Mouse (Mus musculus) adrenal gland, adult 8-10 months (tissue): ENCODE results near the gene Ube2h. TPM values are rescaled to one million over a fixed set of nuclear protein-coding genes. Genes with fewer than 3 reads are reported as not detected.

Source experiments
- DNase-seq: peaks from one replicate; pipeline ENCODE4 v3.0.0; 2022
- total RNA-seq, 4 experiments: library from RNA; stranded (reverse); gene quantifications; 2 replicates each; pipeline ENCODE4 v1.2.4; 2022

Ube2h gene
- total RNA-seq, 4 experiments from 2014 or later, result 97.5 to 131 (median 112) TPM

DNA sequence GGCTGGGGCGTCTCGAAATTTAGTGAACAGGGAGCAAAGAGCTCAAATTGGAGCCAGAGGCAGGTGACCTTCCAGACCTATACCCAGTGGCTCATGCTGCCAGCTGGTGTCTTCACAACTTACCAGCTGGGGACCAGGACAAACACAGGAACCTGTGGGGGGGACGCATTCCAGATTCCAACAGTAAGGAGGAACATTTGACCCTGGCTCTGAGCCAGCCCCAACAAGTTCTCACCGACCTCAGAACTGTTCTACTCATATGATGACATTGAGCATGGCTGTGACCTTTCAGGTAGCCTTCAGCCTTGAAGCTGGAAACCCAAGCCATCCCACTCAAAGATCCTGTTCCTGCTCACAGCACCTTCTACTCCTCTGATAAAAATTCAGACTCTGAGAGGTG lies 120.7 kb downstream of the Ube2h start:
- DNase-seq, result no peak

DNA sequence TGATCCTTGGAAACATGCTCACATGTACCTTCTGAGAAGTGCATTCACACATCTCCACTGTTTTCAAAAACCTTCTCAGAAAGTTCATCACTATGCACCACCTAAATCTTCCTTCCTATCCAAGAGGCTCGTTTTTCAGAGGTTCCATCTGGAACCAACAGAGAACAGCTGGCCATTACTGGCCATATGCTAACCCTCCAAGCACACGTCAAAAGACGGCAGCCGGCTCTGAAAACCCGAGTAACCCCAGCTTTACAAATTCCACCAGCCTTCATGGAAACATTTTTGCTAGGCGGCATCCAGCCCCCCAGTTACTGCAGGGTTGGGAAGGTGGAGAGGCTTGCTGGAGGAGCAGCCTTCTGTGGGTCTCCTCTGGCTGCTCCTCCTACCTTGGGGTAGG lies 122.3 kb downstream of the Ube2h start:
- no peak for DNase-seq

DNA sequence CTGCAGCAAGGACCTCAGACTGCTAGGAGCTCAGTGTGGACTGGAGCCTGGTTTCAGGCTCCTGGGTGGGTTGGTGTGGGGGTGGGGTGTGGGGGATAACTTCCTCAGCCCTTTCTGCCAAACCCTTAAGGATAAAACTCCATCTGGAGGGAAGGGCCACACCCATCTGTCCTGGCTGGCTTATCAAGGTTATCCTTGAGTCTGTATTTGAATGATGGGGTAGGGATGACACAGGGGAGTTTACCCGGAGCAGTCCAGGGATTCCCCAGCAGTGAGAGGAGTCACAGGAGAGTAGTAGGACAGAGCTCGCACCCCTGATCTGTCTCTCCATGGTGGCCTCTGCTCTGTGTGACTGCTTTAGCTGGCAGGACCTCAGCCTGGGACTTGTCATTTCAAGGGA lies 124.0 kb downstream of the Ube2h start:
- DNase-seq, result no peak

DNA sequence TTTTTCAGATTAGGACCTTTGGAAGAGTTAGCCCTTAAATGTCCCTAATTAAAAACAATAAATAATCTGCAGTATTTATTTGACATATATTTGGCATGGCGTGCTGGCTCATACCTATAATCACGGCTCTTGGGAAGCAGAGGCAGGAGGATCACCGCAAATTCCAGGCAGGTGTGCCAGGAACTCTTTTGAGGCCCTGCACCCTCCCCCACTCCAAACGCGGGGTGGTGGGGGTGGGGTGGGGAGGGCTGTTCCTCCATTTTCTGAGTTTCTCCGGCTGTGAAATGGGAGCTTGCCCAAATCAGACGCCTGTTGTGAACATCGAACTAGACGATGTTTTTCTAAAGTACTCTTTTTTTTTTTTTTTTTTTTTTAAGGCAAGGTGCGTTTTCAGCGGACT lies 125.3 kb downstream of the Ube2h start:
- DNase-seq, result no peak

- DNase-seq, result no peak
Observed at GRCm38 (mm10) chr6:30178023-30178639, 126.2 kb downstream of the Ube2h start.

DNA sequence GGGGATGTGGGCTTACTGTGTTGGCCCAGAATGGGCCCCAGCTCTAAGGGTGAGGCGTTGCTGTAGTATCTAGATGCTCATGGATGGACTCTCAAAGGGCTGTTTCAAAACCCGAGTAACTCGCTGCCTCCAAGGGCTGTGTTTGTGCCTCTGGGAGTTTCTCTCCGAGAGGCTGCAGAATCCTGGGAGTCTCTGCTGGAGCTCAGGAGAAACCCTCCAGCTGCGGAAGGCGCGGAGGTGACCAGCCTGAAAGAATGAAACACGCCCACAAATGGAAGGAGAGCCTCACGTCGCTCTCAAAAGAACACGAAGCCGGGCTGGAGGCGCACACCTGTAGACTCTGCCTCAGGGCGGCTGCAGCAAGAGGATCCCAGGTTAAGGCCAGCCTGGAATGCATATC lies 127.0 kb downstream of the Ube2h start:
- DNase-seq, result no peak

DNA sequence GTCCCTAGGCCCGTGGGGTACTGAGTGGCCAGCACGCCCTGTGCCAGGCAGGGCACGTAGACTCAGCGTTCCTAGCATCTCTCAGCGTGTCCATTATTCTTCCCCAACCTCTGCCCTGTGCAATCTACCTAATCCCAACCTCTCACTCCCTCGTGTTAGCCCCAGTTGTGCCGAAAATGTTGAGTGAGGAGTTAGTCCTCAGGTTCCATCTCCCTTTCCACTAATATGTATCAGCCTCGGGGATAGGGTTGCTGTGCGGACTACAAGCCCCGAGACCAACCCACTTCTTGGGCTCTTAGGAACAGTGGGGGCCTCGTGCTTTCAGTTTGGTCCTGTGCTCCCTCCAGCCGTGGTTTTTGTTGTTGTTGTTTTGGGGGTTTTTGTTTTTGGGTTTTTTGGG lies 127.8 kb downstream of the Ube2h start:
- no peak for DNase-seq

DNA sequence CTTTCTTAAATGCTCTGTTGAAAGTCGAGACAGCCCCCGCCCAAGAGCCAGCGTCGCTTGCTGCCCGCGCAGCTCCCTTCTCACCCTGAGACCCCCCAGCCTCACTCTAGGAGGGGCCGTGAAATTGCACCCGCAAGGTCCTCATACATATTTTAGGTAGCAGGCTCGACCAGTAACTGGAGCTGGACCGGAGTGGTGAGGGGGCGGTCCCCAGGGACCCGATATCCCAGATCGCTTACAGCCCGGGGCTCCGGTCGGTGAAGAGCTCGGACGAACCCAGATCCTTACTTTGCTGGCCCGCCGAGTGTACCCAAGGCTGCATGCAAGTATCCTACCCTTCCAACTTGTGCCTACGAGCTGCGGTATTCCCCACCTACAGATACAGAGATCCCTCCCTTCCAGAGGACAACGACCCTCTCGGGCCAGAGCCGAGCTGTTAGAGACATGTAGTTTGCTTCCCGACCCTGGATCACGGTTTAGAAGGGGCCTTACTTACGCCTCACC lies 128.4 kb downstream of the Ube2h start:
- no peak for DNase-seq

GRCm38 (mm10) chr6:30175225-30175917 lies 129.0 kb downstream of the Ube2h start:
- DNase-seq, result no peak

- no peak for DNase-seq
Observed at GRCm38 (mm10) chr6:30174461-30175224, 129.7 kb downstream of the Ube2h start.

GRCm38 (mm10) chr6:30173551-30174460 lies 130.5 kb downstream of the Ube2h start:
- no peak for DNase-seq

DNA sequence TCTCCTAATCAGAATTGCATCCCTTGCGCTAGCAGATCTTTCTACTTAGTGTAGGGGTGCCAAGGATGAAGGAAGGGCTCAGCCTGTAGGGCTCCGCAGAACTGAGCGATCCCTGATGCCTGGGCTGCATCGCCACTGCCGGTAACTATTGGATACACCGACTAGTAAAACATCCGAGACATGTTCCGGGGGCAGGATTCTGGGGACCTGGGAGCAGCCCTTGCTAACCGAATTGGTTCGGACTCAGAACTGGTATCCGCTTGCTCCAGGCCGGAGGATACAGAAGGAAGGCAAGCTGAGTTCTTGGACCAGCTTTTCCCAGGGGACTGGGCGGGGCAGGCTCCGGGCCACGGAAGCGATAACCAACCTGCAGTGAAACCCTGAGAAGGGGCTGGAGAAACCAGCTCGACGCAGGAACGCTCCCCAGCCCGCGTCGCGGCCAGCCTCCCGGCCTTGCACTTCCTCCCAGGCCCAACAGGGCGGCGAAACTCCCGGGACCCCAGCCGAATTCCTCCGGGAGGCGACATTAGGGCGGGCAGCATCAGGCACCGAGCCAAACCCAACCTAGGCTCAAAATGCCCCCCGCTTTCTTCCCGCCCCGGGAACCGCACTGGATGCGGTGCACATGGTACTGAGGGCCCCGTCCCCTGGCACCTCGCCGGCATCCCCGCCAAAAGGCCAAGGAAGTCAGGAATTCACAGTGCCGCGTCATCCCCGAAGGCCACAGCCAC lies 131.4 kb downstream of the Ube2h start:
- no peak for DNase-seq

GRCm38 (mm10) chr6:30172441-30172819 lies 131.9 kb downstream of the Ube2h start:
- no peak for DNase-seq

DNA sequence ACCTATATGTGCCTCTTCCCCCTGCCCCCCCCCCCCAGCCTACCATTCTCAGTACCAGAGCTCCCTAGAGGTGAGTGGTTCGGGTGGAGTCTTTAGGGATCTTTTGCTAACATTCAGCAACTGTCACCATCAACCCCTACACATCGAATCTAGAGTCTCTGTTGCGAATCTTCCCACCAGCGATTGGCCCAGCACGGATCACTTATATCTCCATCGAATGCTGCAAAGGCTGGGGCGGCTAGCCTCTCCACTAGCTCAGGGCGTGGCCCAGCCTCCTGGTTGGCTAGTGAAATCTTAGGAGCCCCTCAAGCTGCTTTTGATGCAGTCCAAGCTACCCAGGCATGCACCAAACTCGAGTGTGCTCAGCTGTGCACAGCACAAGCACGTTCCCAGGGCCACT lies 132.4 kb downstream of the Ube2h start:
- no peak for DNase-seq

DNA sequence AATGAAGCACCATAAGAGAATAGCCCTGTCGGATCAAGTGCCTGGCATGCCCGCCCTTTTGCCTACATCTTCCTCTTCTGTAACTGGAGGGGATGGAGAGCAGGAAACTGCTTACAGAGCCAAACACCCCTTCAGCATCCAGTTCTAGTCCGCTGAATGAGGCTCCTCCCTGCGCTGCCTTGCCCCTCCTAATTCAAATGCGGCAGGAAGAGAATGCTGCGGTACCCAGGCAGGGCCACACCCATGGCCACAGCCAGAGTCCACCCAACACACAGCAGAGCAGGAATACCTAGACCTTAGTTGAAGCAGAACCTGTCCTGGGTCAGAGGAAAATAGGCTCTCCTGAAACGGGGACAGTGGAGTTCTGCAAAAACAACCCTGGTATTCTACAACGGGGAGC lies 133.1 kb downstream of the Ube2h start:
- DNase-seq, result no peak

DNA sequence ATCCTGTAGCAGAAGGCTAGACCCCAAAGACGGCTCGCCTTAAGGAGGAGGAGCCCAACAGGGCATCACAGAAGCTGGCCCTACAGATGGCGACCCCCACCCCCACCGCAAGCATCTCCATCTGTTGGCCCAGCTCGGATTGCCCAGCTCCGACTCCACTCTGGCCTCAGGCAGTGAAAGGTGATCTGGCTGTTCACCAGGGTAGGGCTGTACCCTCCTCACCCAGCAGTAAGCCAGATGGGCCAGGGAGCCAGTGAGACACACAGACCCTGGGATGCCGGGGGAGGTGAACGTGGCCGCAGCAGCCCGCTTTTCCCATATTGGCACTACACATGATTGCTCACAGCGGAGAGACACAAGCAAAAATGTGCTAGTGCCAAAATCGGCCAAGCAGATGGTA lies 135.2 kb downstream of the Ube2h start:
- DNase-seq, result no peak

- DNase-seq, result no peak
Observed at GRCm38 (mm10) chr6:30168275-30168674, 136.1 kb downstream of the Ube2h start.

GRCm38 (mm10) chr6:30167192-30167591 lies 137.1 kb downstream of the Ube2h start:
- DNase-seq, result no peak

DNA sequence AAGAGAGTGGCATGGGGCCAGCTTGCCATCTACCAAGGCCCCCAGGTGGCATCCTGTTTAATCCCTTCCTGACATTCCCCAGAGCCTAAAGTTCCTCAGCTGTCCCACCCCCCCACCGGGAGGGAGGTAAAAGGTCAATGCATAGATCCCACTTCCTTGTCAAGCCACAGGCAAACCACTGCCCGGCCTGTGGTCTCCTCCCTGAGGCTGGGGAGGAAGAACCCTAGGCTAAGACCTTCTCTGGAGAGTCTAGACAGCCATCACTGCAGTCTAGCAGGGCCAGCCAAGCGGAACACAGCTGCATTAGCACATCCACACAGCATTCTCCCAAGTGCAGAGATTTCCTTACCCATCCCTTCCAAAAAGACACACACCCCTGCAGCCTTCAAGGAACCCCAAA lies 138.0 kb downstream of the Ube2h start:
- DNase-seq, result no peak

- DNase-seq, result no peak
Observed at GRCm38 (mm10) chr6:30162091-30162490, 142.2 kb downstream of the Ube2h start.

- no peak for DNase-seq
Observed at GRCm38 (mm10) chr6:30161618-30162017, 142.7 kb downstream of the Ube2h start.
